Mouse (Mus musculus) liver, adult 2 months (tissue): ENCODE data around the gene Retreg1. TPM values are rescaled to one million over a fixed set of nuclear protein-coding genes. Genes with fewer than 3 reads are reported as not detected.
A peak's percentile ranks its signal among the peaks of the same experiment; 100 is the strongest.

Experiments used
- DNase-seq: peaks from one replicate; pipeline ENCODE4 v3.0.0-alpha.2; 2011; ENCODE audit warnings: low read depth, low spot score; ENCODE audit errors: extremely low read depth
- H3K27ac ChIP-seq: fragments of 200-500 bp; replicated peaks from 2 replicates; pipeline ENCODE4 v1.5.1; 2012; ENCODE audit warnings: low read depth, mild to moderate bottlenecking, control low read depth, inconsistent platforms, low read length; ENCODE audit not compliant: insufficient read depth
- H3K27me3 ChIP-seq: fragments of 200-500 bp; 2 replicates; pipeline ENCODE4 v1.6.1; 2012; ENCODE audit warnings: mild to moderate bottlenecking, moderate library complexity, low read length, inconsistent platforms; ENCODE audit not compliant: control insufficient read depth, insufficient read depth
- H3K36me3 ChIP-seq: fragments of 200-500 bp; 2 replicates; pipeline ENCODE4 v1.6.1; 2012; ENCODE audit warnings: low read length, inconsistent platforms; ENCODE audit not compliant: control insufficient read depth, insufficient read depth
- H3K4me1 ChIP-seq: fragments of 200-500 bp; 2 replicates; pipeline ENCODE4 v1.6.1; 2011; ENCODE audit warnings: low read length; ENCODE audit not compliant: control insufficient read depth, insufficient read depth
- H3K4me3 ChIP-seq: fragments of 200-500 bp; 2 replicates; pipeline ENCODE4 v1.5.1; 2011; ENCODE audit warnings: low read depth, mild to moderate bottlenecking, control low read depth, low read length, moderate library complexity; ENCODE audit not compliant: insufficient read depth
- H3K79me2 ChIP-seq: fragments of 200-500 bp; 2 replicates; pipeline ENCODE4 v1.6.1; 2012; ENCODE audit warnings: inconsistent platforms, mild to moderate bottlenecking, low read length, moderate library complexity; ENCODE audit not compliant: control insufficient read depth, insufficient read depth
- H3K9ac ChIP-seq: fragments of 200-500 bp; 2 replicates; pipeline ENCODE4 v1.6.1; 2012; ENCODE audit warnings: low read depth, mild to moderate bottlenecking, control low read depth, inconsistent platforms, low read length
- CTCF ChIP-seq: fragments of 200-500 bp; IDR thresholded peaks from 2 replicates; pipeline ENCODE4 v1.5.1; 2011; ENCODE audit warnings: low read depth, low read length, control low read depth
- POLR2A ChIP-seq: fragments of 200-500 bp; IDR thresholded peaks from 2 replicates; pipeline ENCODE4 v1.6.1; 2011; ENCODE audit warnings: low read length, control low read depth; ENCODE audit not compliant: insufficient read depth; ENCODE audit errors: extremely low read depth
- WGBS: fragments of 180-500 bp; shearing (Covaris S2); methylation state at CpG from one replicate; pipeline ENCODE4 v1.1.7; 2018; 5-methylcytosine and 5-hydroxymethylcytosine counted together
- polyA plus RNA-seq: library from polyadenylated mRNA; depleted of rRNA; stranded (reverse); fragments of >200 nt; gene quantifications from 2 replicates; pipeline ENCODE4 v1.2.3, GENCODE M21; 2012
- total RNA-seq: library from RNA; depleted of rRNA; stranded (reverse); fragments of >200 nt; gene quantifications from 2 replicates; pipeline ENCODE4 v1.2.3, GENCODE M21; 2014

Gene Retreg1
- total and polyA plus RNA-seq, 2 experiments, result 16.1 to 176 TPM

GRCm38 (mm10) chr15:25923916-25924315 is 80.9 kb downstream of the Retreg1 start:
- Histone ChIP-seq H3K4me1 (no peaks in the 10 kb centered on the region), H3K36me3 (no peaks in the 10 kb centered on the region), H3K79me2 (no peaks in the 10 kb centered on the region), H3K9ac (no peak overlapping the region), H3K27ac (no peak overlapping the region), H3K27me3 (no peaks in the 10 kb centered on the region), H3K4me3 (no peak overlapping the region)
- WGBS, result 91% methylated on average over 8 of the region's 8 CpGs
- TF ChIP-seq POLR2A, result no peak
- no peak for TF ChIP-seq CTCF
- no peak for DNase-seq

DNA sequence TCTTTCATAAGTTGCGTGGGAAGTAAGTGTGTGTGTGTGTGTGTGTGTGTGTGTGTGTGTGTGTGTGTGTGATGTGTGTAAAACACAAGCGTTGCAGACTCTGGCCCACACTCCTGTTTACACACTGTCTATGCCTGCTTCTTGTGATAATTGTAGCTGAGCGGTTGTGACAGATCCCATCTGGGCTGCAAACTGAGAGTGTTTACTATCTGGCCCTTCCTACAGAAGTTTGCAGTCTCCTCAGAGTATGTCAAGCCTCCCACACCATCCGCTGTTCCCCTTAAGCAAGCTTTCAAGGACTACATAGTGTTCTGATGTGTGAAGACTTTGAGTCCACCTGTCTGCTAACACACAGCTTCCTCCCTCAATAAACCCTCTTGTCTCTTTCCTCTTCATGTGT is 83.2 kb downstream of the Retreg1 start:
- Histone ChIP-seq H3K27ac (no peak overlapping the region), H3K79me2 (no peaks in the 10 kb centered on the region), H3K36me3 (no peaks in the 10 kb centered on the region), H3K27me3 (no peaks in the 10 kb centered on the region), H3K4me3 (no peak overlapping the region), H3K9ac (no peak overlapping the region), H3K4me1 (peaks cover 8% of the 10 kb centered on the region; the same call in 1 of the 2 replicates)
- no peak for TF ChIP-seq CTCF
- TF ChIP-seq POLR2A, result no peak
- no peak for DNase-seq
- WGBS, result 88% methylated on average over 4 of the region's 4 CpGs

- H3K4me1 ChIP-seq, result peaks cover 8% of the 10 kb centered on the region; the same call in 1 of the 2 replicates
- 93% methylated on average over 14 of the region's 14 CpGs for WGBS
- no peak overlapping the region for H3K9ac ChIP-seq
- H3K27ac ChIP-seq, result no peak overlapping the region
- no peaks in the 10 kb centered on the region for H3K27me3 ChIP-seq
- H3K4me3 ChIP-seq, result no peak overlapping the region
- TF ChIP-seq POLR2A (no peak), CTCF (no peak)
- H3K36me3 ChIP-seq, result no peaks in the 10 kb centered on the region
- DNase-seq, result no peak
- H3K79me2 ChIP-seq, result no peaks in the 10 kb centered on the region
Observed at GRCm38 (mm10) chr15:25927106-25927505, 84.1 kb downstream of the Retreg1 start.

DNA sequence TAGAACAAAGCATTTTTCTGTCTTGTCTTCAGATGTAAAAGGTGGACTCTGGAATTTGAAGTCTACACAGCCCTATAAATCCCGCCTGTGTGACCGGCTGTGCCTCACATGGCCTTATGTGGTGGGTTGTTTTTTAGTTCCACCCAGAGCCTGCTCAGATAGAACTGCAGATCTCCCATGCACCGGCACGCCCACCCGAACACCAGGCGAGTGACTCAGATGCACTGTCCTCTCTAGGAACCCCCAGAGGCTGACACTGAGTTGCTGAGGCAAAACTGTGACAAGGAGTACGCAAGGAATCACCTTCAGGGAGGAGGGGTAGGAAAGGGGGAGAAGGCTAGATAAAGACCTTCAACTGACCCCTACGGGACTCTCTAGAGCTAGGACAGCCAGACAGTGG is 85.0 kb downstream of the Retreg1 start:
- no peak for DNase-seq
- Histone ChIP-seq H3K27me3 (no peaks in the 10 kb centered on the region), H3K4me3 (no peak overlapping the region), H3K36me3 (no peaks in the 10 kb centered on the region), H3K4me1 (peaks cover 12% of the 10 kb centered on the region), H3K9ac (no peak overlapping the region), H3K27ac (no peak overlapping the region), H3K79me2 (no peaks in the 10 kb centered on the region)
- TF ChIP-seq CTCF (no peak), POLR2A (no peak)
- WGBS, result 96% methylated on average over 8 of the region's 8 CpGs

DNA sequence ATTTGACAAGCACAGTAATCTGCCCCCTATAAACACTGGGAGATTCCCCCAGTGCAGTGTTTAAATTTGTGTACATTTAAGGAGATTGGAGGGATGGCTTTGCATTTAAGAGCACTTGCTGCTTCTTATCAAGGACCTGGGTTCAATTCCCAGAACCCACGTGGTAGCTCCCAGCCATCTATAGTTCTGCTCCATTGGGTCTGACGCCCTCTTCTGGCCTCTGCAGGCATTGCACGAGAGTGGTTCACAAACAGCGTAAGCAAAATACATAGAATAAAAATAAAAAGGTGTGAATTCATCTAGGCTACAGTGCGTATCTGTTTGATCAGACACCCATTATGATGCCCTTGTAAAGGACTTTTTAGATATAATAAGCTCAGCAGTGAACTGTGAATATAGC is 85.9 kb downstream of the Retreg1 start:
- H3K36me3 ChIP-seq, result no peaks in the 10 kb centered on the region
- no peak overlapping the region for H3K27ac ChIP-seq
- H3K9ac ChIP-seq, result no peak overlapping the region
- H3K79me2 ChIP-seq, result no peaks in the 10 kb centered on the region
- no peaks in the 10 kb centered on the region for H3K27me3 ChIP-seq
- TF ChIP-seq POLR2A (no peak), CTCF (peak; percentile 59)
- no peak for DNase-seq
- H3K4me1 ChIP-seq, result peaks cover 13% of the 10 kb centered on the region
- no peak overlapping the region for H3K4me3 ChIP-seq
- 79% methylated on average over 5 of the region's 5 CpGs for WGBS

GRCm38 (mm10) chr15:25929518-25929917 is 86.5 kb downstream of the Retreg1 start:
- peak overlapping the region; percentile 49 for H3K27ac ChIP-seq
- no peaks in the 10 kb centered on the region for H3K36me3 ChIP-seq
- no peak overlapping the region for H3K4me3 ChIP-seq
- no peaks in the 10 kb centered on the region for H3K27me3 ChIP-seq
- TF ChIP-seq CTCF, result no peak
- no peak for TF ChIP-seq POLR2A
- H3K79me2 ChIP-seq, result peaks cover 3% of the 10 kb centered on the region; the same call in 1 of the 2 replicates
- H3K4me1 ChIP-seq, result peaks cover 17% of the 10 kb centered on the region
- peak; percentile 80 for DNase-seq
- 16% methylated on average over 11 of the region's 11 CpGs for WGBS
- peak overlapping the region; percentile 20; the same call in 1 of the 2 replicates for H3K9ac ChIP-seq
